Mouse (Mus musculus): ENCODE measurements at regions not wholly inside any gene's neighbourhood (a gene's known extent, or its start where the extent isn't known, plus 50 kb on each side); places are given as distances from the start of the nearest gene placed in this dataset.
A peak's percentile ranks its signal among the peaks of the same experiment; 100 is the strongest.

DNA sequence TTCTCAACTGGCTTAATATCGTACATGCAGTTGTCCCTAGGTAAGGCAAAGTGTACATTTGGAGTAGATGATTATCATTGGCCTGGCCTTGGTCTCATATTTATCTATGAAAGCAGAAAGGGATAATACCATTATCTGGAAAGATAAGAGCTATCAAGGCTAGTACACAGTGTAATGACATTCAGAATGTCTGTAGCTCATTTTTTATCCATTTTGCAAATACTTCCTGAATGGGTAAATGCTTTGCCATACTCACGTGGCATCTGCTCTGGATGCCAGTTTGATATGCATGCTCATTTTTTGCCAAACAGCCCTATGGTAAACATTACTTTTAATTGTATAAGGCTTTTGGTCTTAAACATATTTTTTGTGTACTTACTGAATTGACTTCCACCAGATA is 723.4 kb downstream of the Brinp3 start:
- DNase-seq: no peak
- 59% methylated on average over 2 of the region's 2 CpGs for WGBS

DNA sequence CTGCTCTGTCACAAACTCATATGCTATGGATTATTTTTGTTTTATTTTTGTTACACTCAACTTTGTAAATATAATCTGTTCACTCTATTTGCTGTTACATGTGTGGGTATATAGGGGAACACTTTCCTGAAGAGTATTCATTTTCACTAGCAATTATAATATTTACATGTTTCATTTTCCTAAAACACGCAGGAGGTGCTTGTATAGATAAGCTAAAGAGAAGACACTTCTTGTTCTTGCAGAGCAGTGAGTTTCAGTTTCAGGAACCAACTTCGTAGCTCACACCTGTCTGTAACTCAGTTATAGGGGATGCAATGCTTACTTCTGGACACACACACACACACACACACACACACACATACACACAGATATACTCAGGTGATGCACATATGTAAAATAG is 724.9 kb downstream of the Brinp3 start:
- H3K4me3 ChIP-seq (replicated peaks; ENCODE audit: insufficient read depth, low read depth, low read length): no peak overlapping the region
- H3K27me3 ChIP-seq (ENCODE audit: control insufficient read depth, insufficient read depth, low read length): no peaks in the 10 kb centered on the region
- TF ChIP-seq CTCF (IDR thresholded peaks at IDR 0.05; ENCODE audit: borderline replicate concordance, insufficient read depth, low read depth, low read length) (no peak), POLR2A (IDR thresholded peaks at IDR 0.05; ENCODE audit: borderline replicate concordance, insufficient read depth, low read length) (no peak)
- no peaks in the 10 kb centered on the region for H3K4me1 ChIP-seq (ENCODE audit: control insufficient read depth, insufficient read depth, low read length)
- no peak for DNase-seq
- no peak overlapping the region for H3K27ac ChIP-seq (ENCODE audit: insufficient read depth, low read length)
- WGBS: 94% methylated on average over 2 of the region's 2 CpGs

More for the DNA sequence above, 723.4 kb downstream of the Brinp3 start:
- no peak overlapping the region for H3K27ac ChIP-seq (ENCODE audit: insufficient read depth, low read length)
- no peak for TF ChIP-seq POLR2A (IDR thresholded peaks at IDR 0.05; ENCODE audit: borderline replicate concordance, insufficient read depth, low read length)
- no peaks in the 10 kb centered on the region for H3K27me3 ChIP-seq (ENCODE audit: control insufficient read depth, insufficient read depth, low read length)
- H3K4me1 ChIP-seq (ENCODE audit: control insufficient read depth, insufficient read depth, low read length): no peaks in the 10 kb centered on the region
- no peak overlapping the region for H3K4me3 ChIP-seq (replicated peaks; ENCODE audit: insufficient read depth, low read depth, low read length)

DNA sequence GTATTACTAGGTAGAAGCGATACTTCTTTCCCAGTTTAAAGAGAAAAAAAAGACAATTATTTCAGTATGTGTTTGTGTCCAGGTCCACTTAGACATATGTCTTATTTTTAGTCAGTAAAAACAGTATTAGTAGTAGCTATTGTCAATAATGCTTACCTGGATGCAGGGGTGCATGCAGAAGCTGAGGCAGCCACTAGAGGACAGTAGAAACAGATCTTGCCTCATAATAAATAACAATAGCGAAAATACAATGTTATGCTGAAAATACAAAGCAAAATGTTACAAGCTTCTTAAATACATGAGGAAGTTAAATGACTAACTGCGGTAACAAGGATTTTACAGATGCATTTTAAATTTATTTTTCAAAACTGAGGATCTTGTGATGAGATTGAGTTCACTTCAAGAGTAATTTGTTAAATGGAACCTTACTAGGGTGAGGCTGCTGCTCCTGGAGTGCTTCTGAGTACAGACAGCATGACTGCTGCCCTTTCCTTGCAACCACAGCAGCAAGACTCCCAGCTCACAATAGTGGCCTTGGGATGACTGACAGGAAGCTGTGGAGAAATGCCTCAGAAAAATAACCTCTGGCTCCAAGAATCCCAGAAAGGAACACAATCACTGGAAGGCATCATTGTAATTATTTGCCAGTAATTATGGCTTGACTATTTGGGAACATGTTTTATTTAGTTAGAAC is 728.8 kb downstream of the Brinp3 start:
- Histone ChIP-seq H3K27me3 (ENCODE audit: control insufficient read depth, insufficient read depth, low read length) (no peaks in the 10 kb centered on the region), H3K4me1 (ENCODE audit: control insufficient read depth, insufficient read depth, low read length) (no peaks in the 10 kb centered on the region), H3K27ac (ENCODE audit: insufficient read depth, low read length) (no peak overlapping the region), H3K4me3 (replicated peaks; ENCODE audit: insufficient read depth, low read depth, low read length) (no peak overlapping the region)
- DNase-seq: no peak
- 66% methylated on average over 3 of the region's 3 CpGs for WGBS
- no peak for TF ChIP-seq POLR2A (IDR thresholded peaks at IDR 0.05; ENCODE audit: borderline replicate concordance, insufficient read depth, low read length)
- TF ChIP-seq CTCF (IDR thresholded peaks at IDR 0.05; ENCODE audit: borderline replicate concordance, insufficient read depth, low read depth, low read length): peak; percentile 23; the same call in 1 of the 2 replicates

DNA sequence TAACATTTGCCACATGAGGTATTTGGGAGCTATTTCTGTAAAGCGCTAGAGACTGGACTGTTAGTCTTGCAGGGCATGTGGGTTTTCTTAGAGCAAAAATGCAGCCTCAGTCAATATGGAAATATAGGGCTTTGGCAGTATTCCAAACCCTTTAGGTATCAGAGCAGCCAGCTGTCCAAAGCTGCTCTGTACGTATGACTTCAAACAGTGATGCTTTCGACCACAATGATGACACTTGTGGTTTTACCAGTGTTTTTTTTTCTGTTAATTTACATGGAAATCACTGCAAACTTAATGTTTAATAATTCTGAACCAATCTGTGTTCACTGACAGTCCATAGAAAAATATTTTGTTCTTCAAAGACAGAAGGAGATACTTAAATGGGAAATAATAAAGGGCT is 743.0 kb downstream of the Brinp3 start:
- H3K27me3 ChIP-seq (ENCODE audit: control insufficient read depth, insufficient read depth, low read length): no peaks in the 10 kb centered on the region
- 55% methylated on average over 3 of the region's 3 CpGs for WGBS
- H3K4me3 ChIP-seq (replicated peaks; ENCODE audit: insufficient read depth, low read depth, low read length): no peak overlapping the region
- H3K27ac ChIP-seq (ENCODE audit: insufficient read depth, low read length): no peak overlapping the region
- TF ChIP-seq POLR2A (IDR thresholded peaks at IDR 0.05; ENCODE audit: borderline replicate concordance, insufficient read depth, low read length): no peak
- TF ChIP-seq CTCF (IDR thresholded peaks at IDR 0.05; ENCODE audit: borderline replicate concordance, insufficient read depth, low read depth, low read length): no peak
- no peak for DNase-seq
- H3K4me1 ChIP-seq (ENCODE audit: control insufficient read depth, insufficient read depth, low read length): no peaks in the 10 kb centered on the region

DNA sequence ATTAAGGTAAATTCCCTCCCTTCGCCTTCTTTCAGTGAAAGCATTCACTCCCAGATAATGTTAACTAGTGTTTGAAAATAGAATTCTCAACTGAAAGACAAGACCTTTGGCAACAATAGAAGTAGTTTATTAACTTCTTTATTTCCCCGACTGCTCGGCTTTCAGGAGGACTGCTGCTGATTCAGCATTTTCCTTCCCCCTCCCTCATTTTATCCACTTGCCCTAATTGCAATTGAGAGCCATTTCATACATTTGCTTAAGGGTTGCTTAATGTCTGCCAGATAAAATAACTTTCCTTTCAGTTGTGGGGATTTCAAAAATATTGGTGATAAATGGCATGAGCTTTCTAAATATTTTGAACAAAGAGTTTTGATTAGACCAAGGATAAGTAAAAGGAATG is 744.5 kb downstream of the Brinp3 start:
- TF ChIP-seq CTCF (IDR thresholded peaks at IDR 0.05; ENCODE audit: borderline replicate concordance, insufficient read depth, low read depth, low read length) (no peak), POLR2A (IDR thresholded peaks at IDR 0.05; ENCODE audit: borderline replicate concordance, insufficient read depth, low read length) (no peak)
- H3K27me3 ChIP-seq (ENCODE audit: control insufficient read depth, insufficient read depth, low read length): no peaks in the 10 kb centered on the region
- no peak overlapping the region for H3K27ac ChIP-seq (ENCODE audit: insufficient read depth, low read length)
- no peaks in the 10 kb centered on the region for H3K4me1 ChIP-seq (ENCODE audit: control insufficient read depth, insufficient read depth, low read length)
- 91% methylated on average over 3 of the region's 3 CpGs for WGBS
- no peak overlapping the region for H3K4me3 ChIP-seq (replicated peaks; ENCODE audit: insufficient read depth, low read depth, low read length)
- DNase-seq: no peak

DNA sequence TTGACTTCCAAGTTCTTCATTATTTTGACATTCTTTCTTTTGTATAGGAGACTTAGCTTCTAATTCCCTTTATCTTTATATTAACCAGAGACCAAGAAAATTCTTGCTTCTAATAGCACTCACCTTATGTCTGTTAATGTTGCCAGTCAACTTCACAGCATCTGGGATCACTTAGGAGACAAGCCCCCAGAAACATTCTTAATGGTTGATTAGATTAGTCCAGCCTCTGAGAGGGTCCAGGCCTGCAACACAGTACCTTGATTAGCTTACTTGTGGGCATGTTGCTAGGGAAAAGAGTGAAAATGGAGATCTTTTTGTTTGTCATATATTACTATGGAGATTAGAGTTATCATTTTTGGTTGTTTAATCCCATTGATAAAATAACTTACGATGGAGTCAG is 778.8 kb downstream of the Brinp3 start:
- Histone ChIP-seq H3K27ac (ENCODE audit: insufficient read depth, low read length) (no peak overlapping the region), H3K27me3 (ENCODE audit: control insufficient read depth, insufficient read depth, low read length) (no peaks in the 10 kb centered on the region), H3K4me3 (replicated peaks; ENCODE audit: insufficient read depth, low read depth, low read length) (no peak overlapping the region), H3K4me1 (ENCODE audit: control insufficient read depth, insufficient read depth, low read length) (no peaks in the 10 kb centered on the region)
- WGBS: 97% methylated on average over 1 of the region's 1 CpGs
- TF ChIP-seq CTCF (IDR thresholded peaks at IDR 0.05; ENCODE audit: borderline replicate concordance, insufficient read depth, low read depth, low read length) (no peak), POLR2A (IDR thresholded peaks at IDR 0.05; ENCODE audit: borderline replicate concordance, insufficient read depth, low read length) (no peak)
- no peak for DNase-seq

DNA sequence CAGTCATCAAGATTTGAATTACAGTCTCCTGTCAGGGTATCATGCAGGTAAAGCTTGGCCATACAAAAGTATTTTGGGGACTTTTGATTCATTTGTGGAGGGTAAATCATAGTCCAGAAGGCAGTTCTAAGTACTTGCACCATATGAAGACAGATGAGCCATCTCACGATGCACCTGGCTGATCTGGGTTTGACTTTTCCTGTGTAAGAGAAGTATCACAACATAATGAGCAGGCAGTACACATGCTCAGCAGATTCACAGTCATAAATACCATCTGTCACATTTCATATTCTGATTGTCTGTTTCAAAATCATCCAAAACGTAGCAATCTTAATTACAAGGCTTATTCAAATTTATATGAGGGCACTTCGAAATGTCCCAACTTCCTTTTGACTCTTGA is 796.6 kb downstream of the Brinp3 start:
- no peak for TF ChIP-seq POLR2A (IDR thresholded peaks at IDR 0.05; ENCODE audit: borderline replicate concordance, insufficient read depth, low read length)
- no peak for TF ChIP-seq CTCF (IDR thresholded peaks at IDR 0.05; ENCODE audit: borderline replicate concordance, insufficient read depth, low read depth, low read length)
- 72% methylated on average over 3 of the region's 3 CpGs for WGBS
- no peak for DNase-seq
- H3K4me3 ChIP-seq (replicated peaks; ENCODE audit: insufficient read depth, low read depth, low read length): no peak overlapping the region
- no peak overlapping the region for H3K27ac ChIP-seq (ENCODE audit: insufficient read depth, low read length)
- no peaks in the 10 kb centered on the region for H3K27me3 ChIP-seq (ENCODE audit: control insufficient read depth, insufficient read depth, low read length)
- no peaks in the 10 kb centered on the region for H3K4me1 ChIP-seq (ENCODE audit: control insufficient read depth, insufficient read depth, low read length)

- no peak for TF ChIP-seq POLR2A (IDR thresholded peaks at IDR 0.05; ENCODE audit: borderline replicate concordance, insufficient read depth, low read length)
- no peak for TF ChIP-seq CTCF (IDR thresholded peaks at IDR 0.05; ENCODE audit: borderline replicate concordance, insufficient read depth, low read depth, low read length)
- peak in 1 of 2 experiments; percentile 55 for DNase-seq
- Histone ChIP-seq H3K4me1 (ENCODE audit: control insufficient read depth, insufficient read depth, low read length) (no peaks in the 10 kb centered on the region), H3K4me3 (replicated peaks; ENCODE audit: insufficient read depth, low read depth, low read length) (no peak overlapping the region), H3K27ac (ENCODE audit: insufficient read depth, low read length) (no peak overlapping the region), H3K27me3 (ENCODE audit: control insufficient read depth, insufficient read depth, low read length) (no peaks in the 10 kb centered on the region)
- WGBS: 6% methylated on average over 1 of the region's 1 CpGs
Observed at GRCm38 (mm10) chr1:147309246-147309645, 814.7 kb downstream of the Brinp3 start.
